Mouse (Mus musculus): ENCODE measurements around the gene Sytl4.
A peak's percentile ranks its signal among the peaks of the same experiment; 100 is the strongest.

The Sytl4 gene

DNA sequence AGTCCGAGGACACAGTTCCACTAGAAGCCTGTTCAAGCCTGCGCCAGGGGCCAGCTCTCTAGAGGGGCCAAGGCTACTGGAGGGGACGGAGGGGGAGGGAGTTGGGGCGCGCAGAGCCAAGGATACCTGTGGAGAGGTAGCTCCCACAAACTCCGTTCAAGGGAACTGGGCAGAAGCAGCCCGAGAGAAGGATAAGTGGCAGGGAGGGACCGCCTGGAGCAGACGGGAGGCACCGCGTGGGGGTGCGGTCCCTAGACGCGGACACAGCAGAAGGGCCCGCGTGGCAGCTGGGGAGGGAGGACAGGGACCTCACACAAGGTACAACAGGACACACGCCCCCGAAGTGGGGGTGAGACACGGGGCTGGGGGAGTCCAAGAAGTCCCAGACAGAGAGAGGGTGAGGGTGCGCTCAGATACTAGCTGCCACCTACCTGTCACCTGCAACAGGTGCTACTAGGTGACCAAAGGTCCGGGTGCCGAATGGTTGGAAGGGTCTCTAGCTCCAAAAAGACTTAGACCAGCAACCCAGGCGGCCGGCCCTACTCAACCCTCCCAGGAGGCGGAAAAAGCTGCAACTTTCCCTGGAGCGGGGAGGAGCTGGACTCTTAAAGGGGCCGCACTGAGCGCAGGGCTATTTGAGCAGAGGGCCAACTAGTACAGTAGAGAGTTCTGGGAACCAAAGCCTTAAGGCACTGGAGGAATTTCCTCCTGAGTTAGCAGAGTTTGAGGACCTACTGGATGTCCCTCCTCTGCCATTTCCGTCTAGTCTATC is at the start of gene Sytl4:
Sytl4 (minus strand) TSS at position 582 of the 772 bp plus-strand sequence.
- DNase-seq (ENCODE audit: low spot score) = peak; percentile 24

DNA sequence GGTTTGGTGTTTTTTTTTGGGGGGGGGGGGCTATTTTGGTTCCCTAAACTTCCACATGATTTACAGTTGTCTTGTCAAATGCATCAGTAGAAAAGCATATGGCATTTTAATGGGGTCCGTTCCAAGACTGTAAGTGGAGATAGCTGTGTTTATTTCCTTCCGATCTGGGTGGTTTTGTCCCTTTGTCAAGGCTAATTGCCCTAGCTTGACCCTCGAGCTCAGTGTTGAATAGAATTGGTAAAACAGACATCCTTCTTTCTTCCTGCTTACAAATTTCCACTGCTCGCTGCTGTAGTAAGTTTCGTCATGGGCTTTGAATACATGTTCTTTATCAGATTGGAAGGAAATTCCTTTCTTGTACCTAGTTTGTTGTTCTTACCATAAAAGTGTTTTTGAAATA is 39.1 kb upstream of the Sytl4 start:
- DNase-seq (ENCODE audit: low spot score) = no peak

DNA sequence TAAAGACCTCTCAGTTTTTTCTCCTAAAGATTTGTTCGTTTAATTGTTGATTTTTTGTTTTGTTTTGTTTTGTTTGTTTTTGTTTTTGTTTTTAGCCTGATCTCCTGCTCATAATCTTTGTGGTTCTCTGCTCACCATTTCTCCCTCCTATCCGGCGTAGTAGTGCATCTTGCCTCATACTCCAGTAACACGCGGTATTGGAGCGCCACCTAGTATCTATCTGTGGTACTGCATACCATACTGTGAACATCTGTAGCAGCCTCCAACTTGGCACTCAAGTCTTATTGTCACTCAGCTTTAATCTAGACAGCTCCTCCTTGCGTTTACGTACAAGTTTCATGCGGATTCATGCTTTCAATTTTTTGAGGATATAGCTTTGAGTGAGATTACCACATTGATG is 37.4 kb upstream of the Sytl4 start:
- peak; percentile 62 for DNase-seq (ENCODE audit: low spot score)

DNA sequence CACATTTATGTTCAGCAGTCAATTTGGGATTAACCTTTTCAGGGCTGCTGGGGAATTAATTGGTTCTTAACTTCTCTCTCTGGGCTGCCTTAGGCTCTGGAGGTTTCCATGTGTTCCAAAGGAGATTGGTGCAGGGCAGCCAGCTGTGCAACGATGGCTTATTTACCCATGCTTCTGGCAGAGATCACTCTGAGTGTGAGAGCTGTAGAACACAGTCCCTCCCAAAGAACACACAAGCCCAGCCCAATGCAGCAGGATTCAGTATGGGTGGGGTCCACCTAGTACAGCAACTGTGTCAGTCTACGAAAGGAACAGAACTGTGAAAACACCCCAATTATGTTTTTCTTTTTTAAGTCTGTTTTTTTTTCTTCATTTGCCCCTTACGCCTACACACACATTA is 14.3 kb upstream of the Sytl4 start:
- no peak for DNase-seq (ENCODE audit: low spot score)

DNA sequence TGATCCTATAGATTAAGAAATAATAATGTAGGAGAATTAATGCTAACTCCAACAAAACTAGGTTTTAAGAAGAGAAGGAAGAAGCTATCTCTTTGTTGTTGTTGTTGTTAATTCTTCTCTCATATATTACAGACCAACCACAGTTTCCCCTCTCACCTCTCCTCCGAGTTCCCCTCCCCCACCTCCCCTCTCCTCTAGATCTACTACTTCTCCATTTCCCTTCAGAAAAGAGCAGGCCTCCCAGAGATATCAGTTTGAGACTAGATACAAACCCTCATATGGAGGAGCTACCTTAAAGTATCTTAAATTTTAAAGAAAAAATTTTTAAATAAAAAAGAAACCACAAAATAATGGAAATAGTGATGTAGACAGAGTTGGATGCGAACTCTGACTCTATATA is 17.0 kb downstream of the Sytl4 start:
- DNase-seq (ENCODE audit: low spot score) = no peak

DNA sequence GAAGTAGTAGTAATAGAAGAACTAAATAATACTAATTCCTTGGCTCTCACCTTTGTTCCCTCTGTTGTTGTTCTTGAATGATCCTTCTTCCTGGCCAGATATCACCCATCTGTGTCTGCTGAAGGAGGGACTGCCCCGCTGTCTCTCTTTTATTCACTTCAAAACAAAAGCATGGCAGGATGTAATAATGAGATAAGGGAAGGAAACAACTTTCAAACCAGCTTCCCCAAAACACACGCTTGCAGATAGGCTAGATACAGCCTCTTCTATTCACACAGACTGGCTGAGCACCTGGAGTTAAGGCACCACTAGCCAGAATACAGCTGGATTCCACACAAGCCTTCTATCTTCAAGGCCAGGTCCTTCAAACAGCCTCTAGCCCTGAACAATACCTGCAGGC is 21.0 kb downstream of the Sytl4 start:
- no peak for DNase-seq (ENCODE audit: low spot score)

DNA sequence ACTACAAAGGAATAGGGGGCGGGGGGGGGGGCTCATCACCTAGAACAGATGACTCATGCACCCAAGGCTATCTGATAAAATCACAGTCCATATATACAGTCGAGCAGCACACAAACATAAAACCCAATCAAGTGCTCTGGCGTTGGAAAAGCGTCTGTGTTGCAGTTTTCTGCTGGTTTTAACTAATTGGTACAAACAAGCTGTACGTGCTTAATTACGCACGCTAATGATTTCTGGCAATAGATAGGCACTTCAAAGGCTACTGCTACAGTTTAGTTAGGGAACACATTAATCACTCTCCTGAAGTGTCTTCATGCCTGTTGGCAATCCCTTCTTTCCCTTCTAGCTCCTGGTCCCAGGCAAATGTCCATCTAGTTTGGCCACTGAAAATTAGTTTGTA is 27.0 kb downstream of the Sytl4 start:
- no peak for DNase-seq (ENCODE audit: low spot score)

DNA sequence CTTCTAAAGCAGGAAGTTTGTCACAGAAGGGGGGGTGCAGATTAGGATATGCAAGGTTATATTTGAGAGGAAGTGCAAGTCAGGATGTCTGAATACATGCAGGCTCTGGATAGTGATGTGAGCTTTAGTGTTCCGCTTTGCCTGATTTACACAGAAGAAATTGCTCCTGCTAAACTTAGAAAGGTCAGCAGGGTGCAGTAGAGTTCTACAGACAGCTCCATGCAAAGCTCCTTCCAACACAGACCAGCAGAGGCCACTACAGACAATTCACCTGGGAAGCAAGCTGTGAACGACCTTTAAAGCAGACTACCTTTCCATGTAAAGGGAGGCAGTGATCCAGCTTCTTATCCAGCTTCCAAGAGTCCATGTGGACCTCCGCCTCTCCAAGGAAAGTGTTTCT is 34.2 kb downstream of the Sytl4 start:
- peak; percentile 21 for DNase-seq (ENCODE audit: low spot score)

DNA sequence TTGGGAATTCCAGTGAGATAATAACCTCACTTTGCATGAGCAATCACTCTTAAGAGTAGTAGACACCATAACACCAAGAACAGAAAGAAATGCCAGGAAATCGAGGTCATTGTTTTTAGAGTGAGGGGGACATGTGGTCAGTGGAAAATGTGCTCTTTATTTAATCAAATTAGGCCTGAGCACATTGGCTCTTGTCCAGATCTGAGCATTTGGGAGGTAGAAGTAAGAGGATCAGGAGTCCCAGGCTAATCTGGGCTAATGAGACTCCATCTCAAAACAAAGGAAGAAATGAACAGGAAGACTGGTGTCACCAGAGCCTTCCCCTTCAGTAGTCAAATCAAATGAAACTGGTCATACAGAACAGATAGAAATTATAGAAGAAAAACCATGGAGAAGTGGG is 42.1 kb downstream of the Sytl4 start:
- no peak for DNase-seq (ENCODE audit: low spot score)

DNA sequence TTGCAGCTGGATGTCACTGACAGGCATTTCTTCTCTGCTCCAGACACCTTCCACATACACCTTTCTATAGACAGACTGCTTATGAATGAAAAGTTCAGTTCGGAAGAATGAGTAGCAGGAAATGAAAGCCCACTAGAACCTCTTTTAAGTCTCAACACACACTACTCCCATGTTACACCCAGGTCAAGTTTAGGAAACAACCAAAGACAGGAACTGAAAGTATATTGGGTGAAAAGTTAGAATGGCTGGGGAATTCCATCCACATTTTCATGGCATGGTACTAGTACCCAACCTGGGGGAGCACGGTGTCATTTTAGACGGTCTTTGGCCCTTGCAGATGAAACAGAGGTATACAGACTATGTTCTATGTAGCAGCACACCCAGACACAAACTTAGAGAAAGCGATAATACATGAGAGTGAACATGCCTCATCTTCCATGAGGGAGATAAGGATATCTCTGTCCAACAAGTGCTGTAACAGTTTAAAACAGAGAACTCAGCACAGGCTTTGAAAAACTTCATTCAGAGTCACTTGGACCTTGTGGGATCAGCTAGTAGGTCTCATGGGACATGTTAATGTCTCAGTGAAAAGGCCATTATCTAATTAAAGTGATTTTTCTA is 44.9 kb downstream of the Sytl4 start:
- DNase-seq (ENCODE audit: low spot score) = no peak

DNA sequence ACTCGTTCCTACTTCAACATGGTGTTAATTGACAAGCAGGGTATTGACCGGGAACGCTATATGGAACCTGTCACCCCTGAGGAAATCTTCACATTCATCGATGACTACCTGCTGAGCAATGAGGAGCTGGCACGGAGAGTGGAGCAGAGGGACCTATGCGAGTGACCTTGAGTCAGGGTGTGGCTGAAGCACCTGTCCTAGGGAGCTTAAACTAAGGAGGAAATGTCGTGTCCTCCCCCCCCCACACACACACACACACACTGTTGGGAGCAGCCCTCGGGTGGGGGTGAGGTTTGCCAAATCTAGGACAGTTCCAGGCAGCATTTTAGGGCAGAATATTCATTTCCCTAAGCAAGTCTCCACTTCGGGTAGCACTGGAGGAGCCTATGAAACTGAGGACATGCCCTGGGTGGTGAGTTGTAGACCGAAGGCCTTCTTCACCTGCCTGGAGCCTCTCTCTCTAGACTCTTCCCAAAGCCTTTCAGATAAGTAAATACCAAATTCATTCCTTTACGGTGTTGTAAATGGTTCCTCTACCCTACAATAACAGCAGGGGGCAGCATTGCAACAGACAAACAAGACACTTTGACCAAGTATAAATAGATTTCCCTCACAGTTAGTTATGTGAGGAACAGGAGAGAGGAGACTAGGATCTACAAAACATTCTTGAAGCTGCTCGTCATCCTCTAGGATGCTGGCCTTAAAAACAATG is 50.2 kb downstream of the Sytl4 start:
- peak; percentile 21 for DNase-seq (ENCODE audit: low spot score)

DNA sequence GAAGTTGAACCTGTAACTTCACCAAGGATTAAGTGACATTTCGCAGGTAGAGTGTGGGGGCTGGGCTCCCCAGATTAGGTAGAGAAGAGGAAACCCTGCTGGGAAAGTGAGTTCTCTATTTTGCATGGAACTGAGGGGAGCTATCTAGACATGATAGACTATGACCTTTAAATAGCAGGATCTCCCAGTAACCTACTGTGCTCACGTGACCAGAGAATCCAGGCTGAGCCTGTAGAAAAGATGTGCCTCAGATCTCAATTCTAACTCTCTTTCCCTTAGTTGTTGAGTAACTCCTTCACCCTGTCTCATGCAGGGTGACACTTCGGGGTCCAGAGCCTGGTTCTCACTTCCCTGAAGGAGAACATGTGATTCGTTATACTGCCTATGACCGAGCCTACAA is 54.9 kb downstream of the Sytl4 start:
- no peak for DNase-seq (ENCODE audit: low spot score)

DNA sequence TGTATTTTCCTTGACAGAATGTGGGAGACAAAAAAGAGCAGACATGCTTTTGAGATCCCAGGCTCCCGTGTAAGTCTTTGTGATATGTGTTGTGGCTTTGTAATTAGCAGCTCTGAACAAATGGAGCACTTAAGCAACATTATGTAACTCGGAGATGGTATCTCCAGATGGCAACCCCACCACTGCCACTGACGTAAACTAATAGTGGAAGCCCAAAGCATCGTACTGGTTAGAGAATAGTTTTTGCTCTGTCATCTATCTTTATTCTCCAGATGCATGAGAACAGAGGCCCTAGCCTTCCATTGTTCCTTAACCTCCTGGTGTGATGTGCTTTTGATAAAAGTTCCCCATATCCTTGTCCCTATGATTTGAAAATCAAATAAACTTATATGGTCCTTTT is 60.4 kb downstream of the Sytl4 start:
- DNase-seq (ENCODE audit: low spot score) = no peak

DNA sequence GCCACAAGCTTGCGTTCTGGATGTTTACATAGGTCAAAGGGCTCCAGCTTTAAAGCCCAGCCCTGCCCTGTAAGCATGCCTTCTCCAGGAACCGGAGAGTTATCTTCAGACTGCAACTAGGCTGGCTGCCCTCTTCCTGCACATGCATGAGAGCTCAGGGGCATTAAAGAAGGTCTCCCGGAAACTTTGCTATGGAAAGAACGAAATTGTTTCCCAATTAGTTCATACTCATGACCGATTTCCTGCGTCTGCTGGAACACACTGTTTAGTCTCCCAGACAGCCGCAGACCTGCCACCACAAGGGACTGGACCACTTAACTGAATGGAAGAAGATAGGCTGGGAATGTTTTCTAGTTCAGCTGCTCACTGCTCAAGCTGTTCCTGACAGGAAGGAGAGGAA is 67.4 kb downstream of the Sytl4 start:
- no peak for DNase-seq (ENCODE audit: low spot score)

DNA sequence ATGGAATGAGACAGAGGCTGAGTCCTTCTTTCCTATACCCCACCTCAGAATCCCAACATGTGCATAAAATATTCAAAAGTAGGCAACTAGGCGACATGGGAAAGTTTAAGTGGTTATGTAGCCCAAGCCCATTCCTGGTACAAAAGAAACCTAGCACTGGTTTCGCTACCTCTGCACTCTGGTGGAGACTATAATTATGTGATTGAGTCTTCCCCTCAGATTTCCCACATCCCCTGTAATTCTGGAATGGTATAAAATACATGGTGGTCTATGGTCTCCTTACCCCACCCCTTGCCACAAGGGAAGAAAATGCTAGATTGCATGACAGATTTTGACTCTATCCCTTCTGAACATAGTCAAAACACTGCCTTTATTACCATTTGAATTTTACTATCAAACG is 68.6 kb downstream of the Sytl4 start:
- DNase-seq (ENCODE audit: low spot score) = no peak

DNA sequence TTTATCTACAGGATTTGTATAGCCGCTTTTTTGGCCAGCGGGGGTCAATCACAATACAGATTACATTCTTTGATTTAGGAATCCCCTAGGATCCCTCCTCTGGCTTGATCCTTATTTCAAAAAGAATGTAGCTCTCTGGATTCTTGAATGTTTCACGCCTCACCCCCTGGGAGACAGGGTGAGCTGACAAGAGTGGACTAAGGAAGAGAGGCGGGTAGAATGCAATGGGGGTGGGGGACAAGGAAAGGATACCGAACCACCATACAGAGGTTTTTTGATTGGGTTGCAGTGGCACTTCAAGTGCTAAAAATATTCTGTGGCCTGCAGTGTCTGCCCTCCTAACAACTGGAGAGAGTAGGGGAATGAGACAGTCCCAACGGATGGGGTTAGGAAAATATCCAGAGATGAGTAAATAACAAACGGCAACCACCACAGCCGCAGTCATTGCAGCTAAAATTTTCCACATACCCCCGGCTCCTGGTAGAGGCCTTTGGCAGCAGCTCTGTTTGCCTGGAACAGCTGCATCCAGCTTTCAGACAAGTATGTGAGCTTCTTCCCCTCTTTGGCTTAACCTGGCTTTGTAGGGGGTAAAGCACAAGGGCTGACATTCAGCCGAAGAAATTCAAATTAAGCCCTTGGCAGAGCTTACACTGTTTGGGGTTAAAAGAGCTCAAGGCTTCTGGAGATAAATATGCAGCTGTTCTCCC is 70.1 kb downstream of the Sytl4 start:
- no peak for DNase-seq (ENCODE audit: low spot score)

DNA sequence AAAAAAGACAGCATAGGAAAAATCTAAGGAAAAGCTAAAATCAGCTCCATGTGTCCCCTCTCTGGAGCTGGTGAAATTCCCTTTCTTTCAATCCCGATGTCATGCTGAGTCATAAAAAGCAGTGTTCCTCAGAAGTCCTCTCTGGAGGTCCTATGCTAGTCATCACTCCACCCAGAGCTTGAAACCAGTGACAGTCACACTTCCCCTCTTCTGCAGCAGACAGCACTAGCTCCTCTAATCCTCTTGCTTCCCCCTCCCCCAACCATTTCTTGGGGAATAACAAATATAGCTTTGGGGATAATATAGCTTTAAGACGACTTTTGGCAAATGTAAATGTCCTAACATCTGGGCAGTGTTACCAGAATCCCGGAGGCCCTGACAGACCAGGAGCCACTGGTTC is 73.4 kb downstream of the Sytl4 start, which contains the start of gene Srpx2:
Srpx2 (plus strand) TSS at position 166 of the 400 bp plus-strand sequence.
- no peak for DNase-seq (ENCODE audit: low spot score)

DNA sequence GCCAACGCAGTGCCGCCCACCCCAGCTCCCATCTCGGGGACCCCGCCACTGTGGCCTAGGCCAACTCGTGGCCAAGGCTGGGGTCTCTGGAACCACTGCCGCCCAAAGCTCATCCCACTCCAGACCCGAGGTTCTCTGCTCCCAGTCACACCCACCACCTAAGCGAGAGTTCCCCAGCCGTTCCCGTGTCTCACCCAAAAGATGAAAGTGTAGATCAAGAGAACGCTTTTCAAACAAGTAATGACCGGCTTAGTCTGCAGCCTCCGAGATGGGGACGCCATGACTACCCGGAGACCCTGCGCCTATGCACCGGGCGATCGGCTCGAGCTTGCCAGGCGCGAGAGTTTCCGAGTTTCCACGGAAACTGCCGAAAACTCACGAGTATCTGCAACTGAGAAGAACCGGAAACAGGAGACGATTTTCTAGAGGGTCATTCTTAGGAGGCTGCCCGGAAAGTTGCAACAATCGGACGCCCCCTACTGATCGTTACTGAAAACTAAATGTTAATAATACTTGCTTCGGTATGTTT is 83.5 kb downstream of the Sytl4 start, which contains the start of gene Tspan6:
Tspan6 (minus strand) TSS at position 416 of the 529 bp plus-strand sequence.
- peak; percentile 62 for DNase-seq (ENCODE audit: low spot score)

DNA sequence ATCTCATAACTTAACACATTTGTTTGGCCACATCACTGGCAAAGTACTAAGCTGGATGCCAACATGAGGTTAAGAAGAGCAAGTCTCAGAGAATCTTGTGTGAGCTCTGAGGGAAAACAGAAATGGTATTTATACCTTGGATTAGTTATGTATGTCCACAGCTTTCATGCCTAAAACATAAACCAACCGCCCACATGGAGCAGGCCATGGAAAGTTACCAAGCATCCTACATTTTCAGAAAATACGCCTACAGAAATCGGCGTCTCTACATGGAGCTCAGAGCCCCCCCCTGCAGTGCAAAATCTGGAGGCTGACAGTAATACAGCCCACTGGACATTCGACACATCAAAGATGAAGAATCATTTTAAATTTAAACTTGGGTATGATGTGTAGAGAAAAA is 93.5 kb downstream of the Sytl4 start:
- DNase-seq (ENCODE audit: low spot score) = no peak

DNA sequence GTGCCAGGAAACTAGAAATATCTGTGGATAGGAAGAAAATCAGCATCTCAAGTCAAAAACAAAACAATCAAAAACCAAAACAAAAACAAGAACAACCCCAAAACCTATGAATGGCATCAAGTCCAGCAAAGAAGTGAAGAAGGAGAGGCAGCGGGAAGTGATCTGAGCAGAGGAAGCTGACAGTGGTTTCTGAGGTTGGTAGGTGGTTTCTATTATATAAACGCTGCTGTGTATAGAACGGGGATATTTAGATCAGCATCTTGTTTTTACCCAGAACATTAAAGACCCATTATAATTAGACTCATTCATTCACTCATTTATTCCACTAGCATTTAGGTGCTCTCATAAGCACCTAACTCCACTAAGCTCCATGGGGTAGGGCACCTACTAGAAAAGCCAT is 94.3 kb downstream of the Sytl4 start:
- no peak for DNase-seq (ENCODE audit: low spot score)

Data from ovary, postnatal 14 days (tissue).